Mouse (Mus musculus): Measurements from ENCODE around the gene Cux2.

DNA sequence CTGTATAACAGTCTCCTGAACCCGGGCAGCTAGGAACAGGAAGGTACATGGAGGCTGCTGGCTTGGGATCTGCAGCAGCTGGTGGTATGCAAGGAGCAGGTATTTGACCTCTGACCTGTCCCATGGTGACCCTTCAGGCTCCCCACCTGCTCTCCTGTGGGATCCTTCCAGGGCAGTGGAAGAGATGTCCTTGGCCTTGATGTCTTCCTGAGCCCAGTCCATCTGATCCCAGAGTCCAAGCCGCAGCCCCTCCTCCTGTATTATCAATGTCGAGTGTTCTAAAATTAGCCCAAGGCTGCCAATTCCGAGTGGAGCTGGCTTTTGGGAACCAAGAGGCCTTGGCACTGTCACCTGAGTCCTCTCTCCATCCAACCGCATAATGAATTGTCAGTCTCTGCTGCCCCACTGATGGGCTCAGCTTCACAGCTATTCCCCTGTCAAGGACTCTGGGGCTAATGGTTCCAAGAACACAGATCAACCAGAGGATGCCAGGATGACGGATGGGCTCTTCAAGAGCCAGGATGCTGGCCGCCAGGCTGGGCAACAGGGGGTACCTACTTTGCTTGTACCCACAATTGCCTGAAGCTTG lies 103.2 kb downstream of the Cux2 start:
- TF ChIP-seq MAZ (IDR thresholded peaks at IDR 0.05; ENCODE audit: low read depth, low read length) (no peak), ELF1 (IDR thresholded peaks at IDR 0.05; ENCODE audit: low read depth, low read length) (no peak), TCF12 (IDR thresholded peaks at IDR 0.05; ENCODE audit: low read depth, low read length) (no peak), ZNF384 (IDR thresholded peaks at IDR 0.05; ENCODE audit: low read depth, low read length) (no peak), POLR2A (IDR thresholded peaks at IDR 0.05; ENCODE audit: low read depth, low read length) (no peak), MYC (IDR thresholded peaks at IDR 0.05; ENCODE audit: low read depth, low read length) (no peak), UBTF (IDR thresholded peaks at IDR 0.05; ENCODE audit: low read depth, low read length) (no peak), PAX5 (IDR thresholded peaks at IDR 0.05; ENCODE audit: low read length) (no peak), CHD1 (IDR thresholded peaks at IDR 0.05; ENCODE audit: low read depth, low read length) (no peak), ZMIZ1 (IDR thresholded peaks at IDR 0.05; ENCODE audit: low read depth, low read length) (no peak), MAX (IDR thresholded peaks at IDR 0.05; ENCODE audit: low read length) (no peak), USF1 (IDR thresholded peaks at IDR 0.05; ENCODE audit: low read depth, low read length) (no peak)
